22 mouse cellular contexts compared by ENCODE assay signal in genomic region chr7:19546007-19546406, GRCm38 (mm10). TPM values are rescaled to one million over a fixed set of nuclear protein-coding genes. Genes with fewer than 3 reads are reported as not detected.
A peak's percentile ranks its signal among the peaks of the same experiment; 100 is the strongest.
DNase-seq lines count a peak whose midpoint lies in the region; ATAC-seq and TF ChIP-seq lines count a peak whose summit lies in the region.
"Had no signal": no experiment of that assay in that cellular context is flagged by ENCODE, and none has a peak within 500 bp of the region (broad histone marks: within the 10 kb centered on the region; RNA-seq: fewer than 3 reads in every experiment).

No protein-coding gene starts in this region.

- WGBS in kidney, postnatal 0 days, result 26% methylated on average over 3 of the region's 3 CpGs
- WGBS in kidney, embryonic 14.5 days, result 47% methylated on average over 3 of the region's 3 CpGs
- 9% methylated on average over 3 of the region's 3 CpGs for WGBS in lung, postnatal 0 days
- WGBS in intestine, embryonic 15.5 days, result 17% methylated on average over 3 of the region's 3 CpGs
- WGBS in liver, postnatal 0 days (ENCODE audit: insufficient replicate concordance), result 56% methylated on average over 3 of the region's 3 CpGs

- H3K36me3 ChIP-seq in kidney, postnatal 0 days (ENCODE audit: insufficient read depth, low read length), result no peaks in the 10 kb centered on the region
- H3K36me3 ChIP-seq in kidney, embryonic 14.5 days (ENCODE audit: control insufficient read depth, insufficient read depth, low read length), result no peaks in the 10 kb centered on the region
- no peaks in the 10 kb centered on the region for H3K36me3 ChIP-seq in lung, postnatal 0 days (ENCODE audit: insufficient read depth, low read length)
- no peaks in the 10 kb centered on the region for H3K36me3 ChIP-seq in intestine, embryonic 15.5 days
- H3K36me3 ChIP-seq in liver, postnatal 0 days (replicated peaks; ENCODE audit: insufficient read depth, low read length), result no peaks in the 10 kb centered on the region; the same call in 1 of the 2 replicates
- H3K36me3 ChIP-seq: embryonic facial prominence, embryonic 12.5 days; hindbrain, embryonic 13.5 days; midbrain, embryonic 13.5 days; neural tube, embryonic 13.5 days had no signal

- ATAC-seq in kidney, postnatal 0 days (replicated peaks; ENCODE audit: low FRiP score, low read depth), result 0 out of 2 replicates have a peak, but pooled peaks have one; percentile 22
- ATAC-seq in kidney, embryonic 14.5 days (ENCODE audit: low FRiP score, low TSS enrichment), result no peak
- peak; percentile 65 for ATAC-seq in lung, postnatal 0 days
- no peak for ATAC-seq in intestine, embryonic 15.5 days
- peak; percentile 58 for ATAC-seq in liver, postnatal 0 days
- no peak for ATAC-seq in CD4-positive, CD25-positive, alpha-beta regulatory T cell, adult 4 months
- ATAC-seq: forebrain, embryonic 13.5 days; inflammation-experienced regulatory T-cells, adult 6 months; midbrain, embryonic 13.5 days had no signal

- no peak overlapping the region for H3K4me2 ChIP-seq in kidney, postnatal 0 days (ENCODE audit: low read length)
- no peak overlapping the region for H3K4me2 ChIP-seq in kidney, embryonic 14.5 days (replicated peaks; ENCODE audit: low read depth, low read length)
- no peak overlapping the region for H3K4me2 ChIP-seq in lung, postnatal 0 days (replicated peaks; ENCODE audit: low read depth, low read length)
- no peak overlapping the region for H3K4me2 ChIP-seq in intestine, embryonic 15.5 days (replicated peaks)
- H3K4me2 ChIP-seq in liver, postnatal 0 days (ENCODE audit: low read depth, low read length), result no peak overlapping the region
- H3K4me2 ChIP-seq: embryonic facial prominence, embryonic 12.5 days; forebrain, embryonic 13.5 days; hindbrain, embryonic 13.5 days; liver, embryonic 13.5 days; midbrain, embryonic 13.5 days; neural tube, embryonic 13.5 days had no signal

- TF ChIP-seq CTCF in kidney, postnatal 0 days (IDR thresholded peaks at IDR 0.05; ENCODE audit: low read depth), result no peak
- TF ChIP-seq CTCF in lung, postnatal 0 days (IDR thresholded peaks at IDR 0.05), result no peak
- no peak for TF ChIP-seq CTCF in liver, postnatal 0 days (IDR thresholded peaks at IDR 0.05; ENCODE audit: low read depth)

- no peak overlapping the region for H3K4me3 ChIP-seq in kidney, postnatal 0 days (replicated peaks; ENCODE audit: low read depth, low read length)
- H3K4me3 ChIP-seq in kidney, embryonic 14.5 days (ENCODE audit: low read length), result no peak overlapping the region
- H3K4me3 ChIP-seq in lung, postnatal 0 days (ENCODE audit: low read depth, low read length), result no peak overlapping the region
- H3K4me3 ChIP-seq in intestine, embryonic 15.5 days (replicated peaks), result no peak overlapping the region
- no peak overlapping the region for H3K4me3 ChIP-seq in liver, postnatal 0 days (ENCODE audit: low read depth, low read length)
- H3K4me3 ChIP-seq: embryonic facial prominence, embryonic 12.5 days; erythroblast, embryonic 14.5 days; forebrain, embryonic 13.5 days; heart, embryonic 10.5 days; hindbrain, embryonic 13.5 days; liver, embryonic 13.5 days; midbrain, embryonic 13.5 days; neural tube, embryonic 13.5 days had no signal

- no peak overlapping the region for H3K9ac ChIP-seq in kidney, postnatal 0 days (ENCODE audit: low read depth, low read length)
- no peak overlapping the region for H3K9ac ChIP-seq in kidney, embryonic 14.5 days (ENCODE audit: low read depth, low read length)
- no peak overlapping the region for H3K9ac ChIP-seq in lung, postnatal 0 days (replicated peaks; ENCODE audit: low read depth)
- no peak overlapping the region for H3K9ac ChIP-seq in intestine, embryonic 15.5 days
- H3K9ac ChIP-seq in liver, postnatal 0 days (replicated peaks), result no peak overlapping the region
- H3K9ac ChIP-seq: embryonic facial prominence, embryonic 12.5 days; forebrain, embryonic 13.5 days; hindbrain, embryonic 13.5 days; liver, embryonic 13.5 days; midbrain, embryonic 13.5 days; neural tube, embryonic 13.5 days had no signal

- H3K27me3 ChIP-seq in kidney, postnatal 0 days (ENCODE audit: insufficient read depth, low read length), result no peaks in the 10 kb centered on the region
- no peaks in the 10 kb centered on the region for H3K27me3 ChIP-seq in kidney, embryonic 14.5 days (ENCODE audit: control insufficient read depth, insufficient read depth, low read length)
- no peaks in the 10 kb centered on the region for H3K27me3 ChIP-seq in lung, postnatal 0 days (replicated peaks; ENCODE audit: insufficient read depth, low read length)
- no peaks in the 10 kb centered on the region for H3K27me3 ChIP-seq in intestine, embryonic 15.5 days (replicated peaks)
- no peaks in the 10 kb centered on the region for H3K27me3 ChIP-seq in liver, postnatal 0 days (ENCODE audit: insufficient read depth, low read length)
- H3K27me3 ChIP-seq: embryonic facial prominence, embryonic 12.5 days; forebrain, embryonic 13.5 days; hindbrain, embryonic 13.5 days; liver, embryonic 13.5 days; midbrain, embryonic 13.5 days; neural tube, embryonic 13.5 days had no signal

- H3K4me1 ChIP-seq in kidney, postnatal 0 days (replicated peaks; ENCODE audit: insufficient read depth, low read length), result peaks cover 7% of the 10 kb centered on the region; the same call in 1 of the 2 replicates
- H3K4me1 ChIP-seq in kidney, embryonic 14.5 days (ENCODE audit: control insufficient read depth, insufficient read depth, low read length), result 0 out of 2 replicates have a peak, but pooled peaks cover 7% of the 10 kb centered on the region
- peaks cover 21% of the 10 kb centered on the region for H3K4me1 ChIP-seq in lung, postnatal 0 days (ENCODE audit: insufficient read depth, low read depth, low read length)
- H3K4me1 ChIP-seq in intestine, embryonic 15.5 days (replicated peaks), result peaks cover 51% of the 10 kb centered on the region
- H3K4me1 ChIP-seq in liver, postnatal 0 days (ENCODE audit: insufficient read depth), result peaks cover 38% of the 10 kb centered on the region

- DNase-seq in kidney, postnatal 0 days (ENCODE audit: low spot score), result peak; percentile 43
- peak; percentile 75 for DNase-seq in lung, postnatal 0 days (ENCODE audit: low spot score)
- no peak for DNase-seq in lung, postnatal 14 days
- DNase-seq in liver, postnatal 0 days, result no peak
- DNase-seq in yolk sac, embryonic 10.5 days (ENCODE audit: low spot score), result no peak
- DNase-seq: adrenal gland, postnatal 10 days; B cell, adult 2 months; cerebellum, adult 9-10 months; gastrocnemius, postnatal 25 days; heart, postnatal 14 days; liver, embryonic 13.5 days had no signal

- H3K9me3 ChIP-seq in kidney, postnatal 0 days (replicated peaks; ENCODE audit: low read length), result no peaks in the 10 kb centered on the region
- no peaks in the 10 kb centered on the region for H3K9me3 ChIP-seq in kidney, embryonic 14.5 days (ENCODE audit: control insufficient read depth, low read length)
- no peaks in the 10 kb centered on the region for H3K9me3 ChIP-seq in lung, postnatal 0 days (ENCODE audit: low read length)
- H3K9me3 ChIP-seq in intestine, embryonic 15.5 days, result no peaks in the 10 kb centered on the region
- H3K9me3 ChIP-seq in liver, postnatal 0 days (ENCODE audit: low read length), result no peaks in the 10 kb centered on the region
- H3K9me3 ChIP-seq: embryonic facial prominence, embryonic 12.5 days; forebrain, embryonic 13.5 days; heart, embryonic 10.5 days; hindbrain, embryonic 13.5 days; liver, embryonic 13.5 days; midbrain, embryonic 13.5 days; neural tube, embryonic 13.5 days had no signal

- peak; percentile 32; the same call in 1 of the 2 replicates for TF ChIP-seq EP300 in lung, postnatal 0 days (IDR thresholded peaks at IDR 0.05)
- TF ChIP-seq EP300 in liver, postnatal 0 days (IDR thresholded peaks at IDR 0.05; ENCODE audit: low read depth), result no peak

- H3K27ac ChIP-seq in kidney, postnatal 0 days, result no peak overlapping the region
- H3K27ac ChIP-seq in kidney, embryonic 14.5 days (ENCODE audit: low read depth, low read length), result no peak overlapping the region
- 0 out of 2 replicates have a peak overlapping the region, but pooled peaks have one; percentile 33 for H3K27ac ChIP-seq in lung, postnatal 0 days (ENCODE audit: low read length)
- H3K27ac ChIP-seq in intestine, embryonic 15.5 days, result peak overlapping the region; percentile 42; the same call in 1 of the 2 replicates
- no peak overlapping the region for H3K27ac ChIP-seq in liver, postnatal 0 days (ENCODE audit: low read depth)
- H3K27ac ChIP-seq: embryonic facial prominence, embryonic 12.5 days; forebrain, embryonic 13.5 days; heart, embryonic 10.5 days; hindbrain, embryonic 13.5 days; liver, embryonic 13.5 days; midbrain, embryonic 13.5 days; neural tube, embryonic 13.5 days had no signal

RNA-seq across cellular contexts. Expression of gene Ppp1r37, which starts 16.9 kb away (rescaled TPM):
- polyA plus RNA-seq in kidney, postnatal 0 days (2015; fragmentation: Nextera tagmentation; extraction: Ambion mirVana), result 15.3 and 17.1 TPM in 2 replicates
- polyA plus RNA-seq in kidney, embryonic 14.5 days (2014; fragmentation: Nextera tagmentation; extraction: Ambion mirVana), result 6.5 and 23.0 TPM in 2 replicates
- polyA plus RNA-seq in lung, postnatal 0 days (2015; fragmentation: Nextera tagmentation; extraction: Ambion mirVana), result 19.1 and 20.3 TPM in 2 replicates
- polyA plus RNA-seq in intestine, embryonic 15.5 days (2015; fragmentation: Nextera tagmentation; extraction: Ambion mirVana), result 18.3 and 21.8 TPM in 2 replicates
- polyA plus RNA-seq in liver, postnatal 0 days (2015; fragmentation: Nextera tagmentation; extraction: Ambion mirVana), result 8.1 and 8.3 TPM in 2 replicates
- polyA plus RNA-seq in CD4-positive, CD25-positive, alpha-beta regulatory T cell, adult 4 months (2017; shearing (Covaris generic)), result 1 to 10 TPM; 1.9 to 2.8 TPM

RNA-seq across cellular contexts. Expression of gene Nkpd1, which starts 28.4 kb away (rescaled TPM):
- not detected in 2 replicates for polyA plus RNA-seq in kidney, postnatal 0 days (2015; fragmentation: Nextera tagmentation; extraction: Ambion mirVana)
- polyA plus RNA-seq in kidney, embryonic 14.5 days (2014; fragmentation: Nextera tagmentation; extraction: Ambion mirVana), result 0.13 and 0.27 TPM in 2 replicates
- 0.05 and 0.15 TPM in 2 replicates for polyA plus RNA-seq in lung, postnatal 0 days (2015; fragmentation: Nextera tagmentation; extraction: Ambion mirVana)
- polyA plus RNA-seq in intestine, embryonic 15.5 days (2015; fragmentation: Nextera tagmentation; extraction: Ambion mirVana), result 0.10 and 0.11 TPM in 2 replicates
- polyA plus RNA-seq in liver, postnatal 0 days (2015; fragmentation: Nextera tagmentation; extraction: Ambion mirVana), result not detected in 2 replicates
- polyA plus RNA-seq in CD4-positive, CD25-positive, alpha-beta regulatory T cell, adult 4 months (2017; shearing (Covaris generic)), result not detected
- polyA plus RNA-seq: inflammation-experienced regulatory T-cells, adult 6 months; liver, embryonic 13.5 days had no signal

RNA-seq across cellular contexts. Expression of gene Zfp296, which starts 31.1 kb away (rescaled TPM):
- polyA plus RNA-seq in kidney, postnatal 0 days (2015; fragmentation: Nextera tagmentation; extraction: Ambion mirVana), result 0.17 and 0.34 TPM in 2 replicates
- 0.33 and 0.68 TPM in 2 replicates for polyA plus RNA-seq in kidney, embryonic 14.5 days (2014; fragmentation: Nextera tagmentation; extraction: Ambion mirVana)
- polyA plus RNA-seq in lung, postnatal 0 days (2015; fragmentation: Nextera tagmentation; extraction: Ambion mirVana), result 0.76 and 0.88 TPM in 2 replicates
- 0.63 and 0.95 TPM in 2 replicates for polyA plus RNA-seq in intestine, embryonic 15.5 days (2015; fragmentation: Nextera tagmentation; extraction: Ambion mirVana)
- 0.89 and 1.2 TPM in 2 replicates for polyA plus RNA-seq in liver, postnatal 0 days (2015; fragmentation: Nextera tagmentation; extraction: Ambion mirVana)
- polyA plus RNA-seq in CD4-positive, CD25-positive, alpha-beta regulatory T cell, adult 4 months (2017; shearing (Covaris generic)), result 1 to 10 TPM; 1.7 to 1.9 TPM

RNA-seq across cellular contexts. Expression of gene Gemin7, which starts 31.4 kb away (rescaled TPM):
- polyA plus RNA-seq in kidney, postnatal 0 days (2015; fragmentation: Nextera tagmentation; extraction: Ambion mirVana), result 164 and 167 TPM in 2 replicates
- 168 and 179 TPM in 2 replicates for polyA plus RNA-seq in kidney, embryonic 14.5 days (2014; fragmentation: Nextera tagmentation; extraction: Ambion mirVana)
- polyA plus RNA-seq in lung, postnatal 0 days (2015; fragmentation: Nextera tagmentation; extraction: Ambion mirVana), result 161 and 163 TPM in 2 replicates
- 131 and 140 TPM in 2 replicates for polyA plus RNA-seq in intestine, embryonic 15.5 days (2015; fragmentation: Nextera tagmentation; extraction: Ambion mirVana)
- polyA plus RNA-seq in liver, postnatal 0 days (2015; fragmentation: Nextera tagmentation; extraction: Ambion mirVana), result 61.7 and 66.9 TPM in 2 replicates
- 100 to 1,000 TPM in 1 of 2 experiments, 10 to 100 TPM in 1; 91.0 to 100 TPM for polyA plus RNA-seq in CD4-positive, CD25-positive, alpha-beta regulatory T cell, adult 4 months (2017; shearing (Covaris generic))

RNA-seq across cellular contexts. Expression of gene Trappc6a, which starts 37.8 kb away (rescaled TPM):
- polyA plus RNA-seq in kidney, postnatal 0 days (2015; fragmentation: Nextera tagmentation; extraction: Ambion mirVana), result 88.5 and 91.7 TPM in 2 replicates
- polyA plus RNA-seq in kidney, embryonic 14.5 days (2014; fragmentation: Nextera tagmentation; extraction: Ambion mirVana), result 63.7 and 70.2 TPM in 2 replicates
- polyA plus RNA-seq in lung, postnatal 0 days (2015; fragmentation: Nextera tagmentation; extraction: Ambion mirVana), result 85.5 and 91.9 TPM in 2 replicates
- polyA plus RNA-seq in intestine, embryonic 15.5 days (2015; fragmentation: Nextera tagmentation; extraction: Ambion mirVana), result 124 and 137 TPM in 2 replicates
- 51.6 and 52.5 TPM in 2 replicates for polyA plus RNA-seq in liver, postnatal 0 days (2015; fragmentation: Nextera tagmentation; extraction: Ambion mirVana)
- polyA plus RNA-seq in CD4-positive, CD25-positive, alpha-beta regulatory T cell, adult 4 months (2017; shearing (Covaris generic)), result 10 to 100 TPM; 45.8 to 50.7 TPM

Comparison
In these comparisons a context has a peak if more than half of its experiments do, and no peak if none do; other contexts are left out.
1. ATAC-seq: peak in kidney, postnatal 0 days (single experiment), lung, postnatal 0 days (single experiment) and liver, postnatal 0 days (single experiment); none in kidney, embryonic 14.5 days (single experiment), intestine, embryonic 15.5 days (single experiment) and CD4-positive, CD25-positive, alpha-beta regulatory T cell, adult 4 months (single experiment).
2. DNase-seq: peak in kidney, postnatal 0 days (single experiment) and lung, postnatal 0 days (single experiment); none in lung, postnatal 14 days (single experiment), liver, postnatal 0 days (single experiment) and yolk sac, embryonic 10.5 days (single experiment).
3. H3K27ac ChIP-seq: peak in lung, postnatal 0 days (single experiment) and intestine, embryonic 15.5 days (single experiment); none in kidney, postnatal 0 days (single experiment), kidney, embryonic 14.5 days (single experiment) and liver, postnatal 0 days (single experiment).